Mouse (Mus musculus) forelimb bud, embryonic 11.5 days (tissue): ENCODE results near the gene Lcn5.
"Not testable (repeated sequence)": the region's sequence is repeated elsewhere in the genome, so short reads cannot be mapped to it uniquely, and the experiment has no call there.

Experiments used
- DNase-seq: peaks from one replicate; pipeline ENCODE4 v3.0.0-alpha.2; 2012; ENCODE audit warnings: low read depth, low spot score

Gene Lcn5

DNA sequence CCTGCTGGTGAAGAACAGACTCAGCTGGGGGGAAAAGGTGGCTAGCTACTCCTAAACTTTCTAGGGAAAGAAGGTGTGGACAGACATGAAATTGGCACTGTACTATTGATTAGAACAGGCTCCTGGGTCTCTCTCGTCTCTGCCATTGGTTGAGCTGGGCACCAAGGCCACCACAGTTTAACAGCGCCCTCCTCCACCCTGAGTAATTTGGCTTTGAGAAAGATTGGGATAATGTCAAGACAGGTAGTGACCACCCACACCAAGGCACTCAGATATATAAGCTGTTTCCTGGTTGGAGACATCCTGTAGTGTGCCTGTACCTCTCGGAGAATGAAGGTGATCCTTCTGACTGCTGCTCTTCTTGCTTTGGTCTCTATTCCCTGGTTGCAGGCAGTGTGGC, 18.7 kb downstream of the Lcn5 start, which contains the start of gene Lcn6:
Gene Lcn6, plus strand, starts transcription at position 301 of the 400 bp plus-strand sequence.
- no peak for DNase-seq

DNA sequence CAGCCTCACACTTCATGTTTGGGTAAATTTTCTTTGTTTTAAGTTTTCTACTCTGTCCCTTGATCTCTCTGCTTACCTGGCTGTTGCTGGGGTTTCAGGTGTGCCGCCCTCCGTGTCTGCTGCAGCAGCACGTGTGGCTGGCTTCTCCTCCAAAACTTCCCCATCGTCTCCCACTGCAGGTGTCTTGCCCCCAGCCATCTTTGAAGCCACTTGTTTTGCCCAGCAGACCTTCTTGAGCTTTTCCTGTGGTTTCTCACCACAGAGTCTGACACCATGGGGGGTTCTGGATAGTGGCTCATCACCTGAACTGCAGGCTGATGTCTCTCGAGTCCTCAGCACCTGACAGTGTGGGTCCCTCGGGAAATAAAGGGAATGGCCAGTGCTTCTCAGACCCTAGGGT, 21.8 kb downstream of the Lcn5 start:
- DNase-seq: no peak

DNA sequence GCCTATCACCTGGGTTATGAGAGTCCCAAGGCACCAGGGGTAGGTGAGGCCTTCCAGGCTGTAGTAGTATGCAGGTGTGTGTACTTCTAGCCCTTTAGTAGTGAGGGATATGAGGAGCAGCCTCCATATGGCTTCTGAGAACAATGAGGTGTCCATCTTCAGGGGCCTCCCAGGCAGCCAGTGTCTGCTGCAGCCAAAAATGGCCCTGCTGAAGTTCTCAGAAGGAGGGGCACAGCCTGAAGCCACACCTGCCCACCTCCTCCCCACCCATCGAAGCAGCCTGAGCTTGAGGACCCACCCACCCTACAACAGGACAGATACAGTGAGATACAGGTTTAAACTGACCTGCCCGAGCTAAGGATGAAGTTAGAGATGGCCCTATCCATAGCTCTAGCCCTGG, 24.7 kb downstream of the Lcn5 start, which contains the start of gene Lcn10:
Gene Lcn10, plus strand, starts transcription at position 301 of the 400 bp plus-strand sequence.
- no peak for DNase-seq

DNA sequence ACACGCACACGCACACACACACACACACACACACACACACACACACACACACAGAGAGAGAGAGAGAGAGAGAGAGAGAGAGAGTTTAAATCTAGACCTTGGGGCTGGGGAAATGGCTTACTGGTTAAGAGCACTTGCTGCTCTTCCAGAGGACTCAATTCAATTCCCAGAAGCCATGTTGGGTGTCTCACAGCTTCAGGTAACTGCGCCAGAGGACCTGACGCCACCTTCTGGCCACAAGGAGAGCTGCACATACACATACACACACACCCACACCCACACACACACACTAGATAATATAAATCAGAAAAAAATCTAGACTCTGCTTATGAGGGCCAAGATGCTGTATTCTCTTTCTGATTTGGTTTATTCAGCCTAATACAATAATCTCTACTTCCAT, 29.2 kb downstream of the Lcn5 start:
- no peak for DNase-seq

DNA sequence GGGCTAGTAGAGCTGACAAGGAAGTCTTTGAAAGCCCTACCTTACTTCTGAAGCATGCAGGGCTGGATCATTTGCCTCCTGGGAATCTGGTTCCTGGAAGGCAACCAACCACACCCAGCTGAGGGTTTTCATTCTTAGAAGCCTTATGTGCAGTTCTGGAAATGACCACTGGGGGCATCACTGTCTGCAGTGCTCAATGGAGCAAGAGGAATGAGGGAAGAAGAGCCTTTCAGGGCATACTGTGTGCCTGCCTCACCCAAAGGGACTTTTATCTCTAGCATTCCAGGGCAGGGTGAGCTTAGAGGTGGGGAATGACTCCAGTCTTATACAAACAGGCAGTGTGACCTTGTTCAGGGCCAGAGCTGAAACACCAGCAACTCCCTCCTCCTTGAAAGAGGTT, 36.9 kb downstream of the Lcn5 start:
- DNase-seq: peak; percentile 55

DNA sequence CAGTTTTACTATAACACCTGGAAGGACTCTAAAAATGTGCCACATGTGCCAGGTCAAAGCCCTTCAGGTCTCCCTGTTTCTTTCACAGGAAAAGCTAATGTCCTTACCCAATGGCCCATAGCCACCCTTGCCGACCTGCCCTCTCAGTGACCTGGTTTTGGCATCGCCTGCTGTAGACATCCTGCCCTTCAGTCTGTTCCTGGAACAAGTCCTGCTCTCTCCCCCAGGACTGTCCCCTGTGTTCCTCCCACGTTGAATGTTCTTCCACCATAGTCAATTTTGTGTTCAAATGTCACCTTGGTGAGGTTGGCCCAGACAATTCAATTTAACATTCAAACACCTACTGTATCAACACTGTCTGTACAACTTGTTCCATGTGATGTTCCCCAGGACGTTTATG, 39.2 kb downstream of the Lcn5 start:
- no peak for DNase-seq

DNA sequence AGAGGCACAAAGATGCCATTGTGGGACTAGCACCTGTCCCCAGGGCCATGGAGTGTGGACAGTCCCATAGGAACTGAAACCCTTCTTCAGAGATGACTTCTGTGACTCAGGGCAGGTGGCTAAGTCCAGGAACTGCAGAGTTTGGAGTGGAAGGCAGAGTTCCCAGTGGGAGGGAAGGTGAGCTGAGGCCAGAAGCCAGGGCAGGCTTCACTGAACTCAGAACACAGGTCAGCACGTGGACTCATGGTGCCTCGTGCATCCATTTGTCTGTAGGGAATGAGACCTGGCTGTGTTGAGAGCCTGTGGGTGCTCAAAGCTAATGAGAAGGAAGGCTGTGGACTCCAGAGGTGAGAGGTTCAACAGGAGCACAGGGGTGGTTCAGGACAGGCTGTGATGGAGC, 40.9 kb downstream of the Lcn5 start:
- no peak for DNase-seq

DNA sequence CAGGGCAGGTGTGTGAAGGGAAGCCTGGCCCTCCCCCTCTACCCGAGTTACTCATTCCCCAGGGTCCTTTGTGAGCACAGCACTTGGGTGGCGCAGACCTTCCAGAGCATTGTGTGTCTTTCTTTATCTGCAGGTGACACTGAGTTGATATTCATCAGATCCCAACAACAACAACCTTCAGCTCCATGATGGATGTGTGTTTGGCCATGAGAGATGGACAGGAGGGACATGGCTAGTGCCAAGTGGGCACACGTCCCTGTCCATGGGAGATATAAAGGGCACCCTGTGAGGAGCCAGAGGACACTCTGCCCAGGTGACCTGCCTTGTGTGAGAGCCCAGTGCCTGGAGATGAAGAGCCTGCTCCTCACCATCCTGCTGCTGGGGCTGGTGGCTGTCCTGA, 42.0 kb downstream of the Lcn5 start, which contains the start of gene Obp2a:
Gene Obp2a, plus strand, starts transcription at position 301 of the 400 bp plus-strand sequence.
- DNase-seq: not testable (repeated sequence)

DNA sequence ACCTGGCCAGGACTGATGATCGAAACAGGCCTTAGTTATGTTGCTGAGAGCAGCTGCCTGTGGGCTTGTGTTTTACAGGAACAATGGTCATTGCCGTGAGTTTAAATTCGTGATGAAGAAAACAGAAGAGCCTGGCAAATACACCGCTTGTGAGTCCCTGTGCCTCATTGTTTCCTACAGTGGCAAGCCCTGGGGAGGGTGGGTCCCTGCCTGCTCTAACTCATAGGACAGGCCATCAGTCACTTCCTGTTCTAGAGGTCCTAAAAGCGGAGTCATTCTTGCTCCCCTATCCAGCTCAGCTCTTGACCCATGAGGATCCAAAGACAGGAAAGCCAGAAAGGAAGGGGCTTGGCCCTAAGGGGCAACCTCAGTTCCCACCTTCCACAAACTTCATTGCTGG, 43.2 kb downstream of the Lcn5 start:
- no peak for DNase-seq

DNA sequence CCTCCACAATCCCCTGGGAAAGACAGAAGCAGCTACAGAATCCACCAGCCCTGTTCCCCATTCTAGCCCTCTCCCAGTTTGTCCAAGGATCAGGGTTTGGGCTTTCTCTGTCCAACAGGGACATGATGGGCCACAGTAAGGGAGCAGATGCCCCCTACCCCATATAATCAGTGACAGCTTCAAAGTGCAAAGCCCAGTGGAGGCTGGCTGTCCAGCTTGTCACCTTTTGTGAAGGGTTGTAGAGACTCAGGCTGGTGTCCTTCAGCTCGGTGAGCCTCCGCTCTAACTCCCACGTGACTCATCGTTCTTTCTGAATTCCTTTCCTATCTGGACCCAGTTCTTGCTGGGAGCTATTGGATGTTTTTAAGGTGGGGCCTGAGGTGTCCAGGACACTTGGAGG, 46.0 kb downstream of the Lcn5 start:
- no peak for DNase-seq

DNA sequence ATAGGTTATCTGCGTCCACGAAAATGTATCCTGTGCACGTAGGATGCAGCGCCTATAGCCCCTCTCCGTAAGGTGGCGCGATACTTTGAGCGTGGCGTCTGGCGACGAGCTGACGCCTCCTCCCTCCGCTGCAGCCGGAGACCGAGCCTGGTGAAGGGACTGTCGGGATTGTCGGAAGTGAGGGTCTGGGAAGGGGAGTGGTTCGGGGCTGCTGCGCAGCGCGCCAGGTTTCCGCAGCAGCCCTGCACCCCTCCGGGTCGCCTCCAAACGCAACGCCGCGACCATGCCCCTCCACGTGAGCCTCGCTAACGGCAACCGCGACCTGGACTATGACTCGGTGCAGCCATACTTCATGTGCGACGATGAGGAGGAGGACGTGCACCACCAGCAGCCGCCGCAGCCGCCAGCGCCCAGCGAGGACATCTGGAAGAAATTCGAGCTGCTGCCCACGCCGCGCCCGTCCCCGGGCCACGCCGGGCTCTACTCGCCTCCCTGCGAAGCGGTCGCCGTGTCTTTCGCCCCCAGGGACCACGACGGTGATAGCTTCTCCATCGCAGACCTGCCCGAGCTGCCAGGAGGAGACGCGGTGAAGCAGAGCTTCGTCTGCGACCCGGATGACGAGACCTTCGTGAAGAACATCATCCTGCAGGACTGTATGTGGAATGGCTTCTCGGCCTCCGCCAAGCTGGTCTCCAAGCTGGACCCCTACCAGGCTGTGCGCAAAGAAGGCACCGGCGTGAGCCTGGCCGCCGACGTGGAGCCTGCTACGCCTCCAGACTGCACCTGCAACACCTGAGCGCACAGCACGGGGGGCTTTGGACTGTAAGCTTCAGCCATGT, 49.1 kb downstream of the Lcn5 start, which contains the start of gene Bmyc:
Gene Bmyc, plus strand, starts transcription at position 97 of the 839 bp plus-strand sequence.
- DNase-seq: peak; percentile 89

DNA sequence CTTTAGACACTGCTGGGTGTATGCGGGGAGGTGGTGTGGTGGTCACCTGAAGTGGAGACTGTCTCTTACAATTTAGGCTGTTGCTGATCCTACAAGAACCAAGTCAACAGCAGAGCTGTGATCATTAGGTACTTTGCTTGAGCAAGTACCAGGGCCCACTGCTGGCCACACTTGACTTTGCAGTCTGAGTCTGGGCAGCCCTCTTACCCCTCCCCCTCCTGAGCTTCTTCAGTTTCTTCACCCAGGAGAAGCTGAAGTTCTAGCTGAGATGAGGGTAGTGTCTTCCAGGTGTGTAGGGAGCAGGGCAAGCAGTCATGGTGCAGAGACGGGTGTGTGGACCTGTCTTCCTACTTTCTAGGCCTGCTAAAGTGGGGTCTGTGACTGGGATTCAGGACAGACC, 50.4 kb downstream of the Lcn5 start:
- DNase-seq: peak; percentile 27

DNA sequence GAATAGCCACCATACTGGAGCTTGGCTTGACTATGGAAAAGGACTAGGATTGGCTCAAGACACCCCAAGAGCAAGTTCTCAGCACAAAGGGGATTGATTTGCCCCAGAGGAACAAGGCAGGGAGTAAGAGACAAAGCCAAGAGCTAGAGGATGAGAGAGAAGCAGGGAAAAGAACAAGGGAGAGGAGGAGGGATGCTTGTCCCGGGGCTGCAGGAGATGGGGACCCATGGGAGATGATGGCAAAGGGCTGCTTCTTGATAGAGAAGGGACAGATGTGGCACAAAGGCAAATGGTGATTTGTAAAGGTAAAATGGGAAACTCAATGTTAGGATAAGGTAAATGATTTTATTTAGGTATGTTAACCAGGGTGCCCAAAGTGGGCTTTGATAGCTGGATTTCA, 51.3 kb downstream of the Lcn5 start:
- DNase-seq: not testable (repeated sequence)

DNA sequence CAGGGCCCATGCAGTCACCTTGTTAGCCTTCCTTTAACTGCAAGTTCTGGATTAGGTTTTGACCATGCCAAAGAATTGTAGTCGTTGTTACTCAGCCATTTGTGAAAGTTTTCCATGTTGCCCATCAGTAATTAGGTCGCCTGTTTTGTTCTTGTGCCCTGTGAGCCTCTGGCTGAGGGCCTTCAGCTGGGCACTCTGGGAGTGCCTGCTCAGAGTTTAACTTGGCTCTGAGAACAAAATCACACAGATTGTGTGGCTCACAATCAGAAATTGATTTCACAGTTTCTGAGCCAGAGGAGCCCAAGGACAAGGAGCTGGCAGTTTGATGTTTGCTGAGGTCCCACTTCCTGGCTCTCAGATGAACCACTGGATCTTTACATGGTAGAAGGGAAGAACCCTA, 52.0 kb downstream of the Lcn5 start:
- DNase-seq: not testable (repeated sequence)
